Mouse (Mus musculus) intestine, embryonic 15.5 days (tissue): ENCODE data around the gene Pygl. TPM values are rescaled to one million over a fixed set of nuclear protein-coding genes. Genes with fewer than 3 reads are reported as not detected.
"Not testable (repeated sequence)": the region's sequence is repeated elsewhere in the genome, so short reads cannot be mapped to it uniquely, and the experiment has no call there.

Source experiments
- ATAC-seq: fragments of 200-750 bp; cut with Nextera tagmentation; 2 replicates; pipeline ENCODE4 v1.8.0; 2017; ENCODE audit warnings: moderate TSS enrichment, moderate library complexity
- H3K27ac ChIP-seq: fragments of 300-500 bp; sonication (generic); 2 replicates; pipeline ENCODE4 v1.5.1; 2015; ENCODE audit warnings: mild to moderate bottlenecking, inconsistent platforms
- H3K27me3 ChIP-seq: fragments of 300-500 bp; sonication (generic); replicated peaks from 2 replicates; pipeline ENCODE4 v1.6.1; 2015; ENCODE audit warnings: inconsistent platforms
- H3K36me3 ChIP-seq: fragments of 300-500 bp; sonication (generic); 2 replicates; pipeline ENCODE4 v1.6.1; 2015; ENCODE audit warnings: inconsistent platforms
- H3K4me1 ChIP-seq: fragments of 300-500 bp; sonication (generic); replicated peaks from 2 replicates; pipeline ENCODE4 v1.6.1; 2015; ENCODE audit warnings: inconsistent platforms
- H3K4me2 ChIP-seq: fragments of 300-500 bp; sonication (generic); replicated peaks from 2 replicates; pipeline ENCODE4 v1.6.1; 2015; ENCODE audit warnings: mild to moderate bottlenecking, inconsistent platforms
- H3K4me3 ChIP-seq: fragments of 300-500 bp; sonication (generic); replicated peaks from 2 replicates; pipeline ENCODE4 v1.5.1; 2015; ENCODE audit warnings: inconsistent platforms
- H3K9ac ChIP-seq: fragments of 300-500 bp; sonication (generic); 2 replicates; pipeline ENCODE4 v1.6.1; 2015; ENCODE audit warnings: inconsistent platforms
- H3K9me3 ChIP-seq: fragments of 300-500 bp; sonication (generic); 2 replicates; pipeline ENCODE4 v1.6.1; 2016; ENCODE audit warnings: inconsistent platforms
- WGBS: fragments of 180-500 bp; shearing (Covaris S2); methylation state at CpG from one replicate; pipeline ENCODE4 v1.1.7; 2015; 5-methylcytosine and 5-hydroxymethylcytosine counted together
- polyA plus RNA-seq: library from polyadenylated mRNA; unstranded; fragments of >200 nt; fragmentation: Nextera tagmentation; extraction: Ambion mirVana; gene quantifications from 2 replicates; pipeline ENCODE4 v1.2.1, GENCODE M21; 2015

The Pygl gene
- polyA plus RNA-seq, 1 experiment from 2014 or later, result 24.3 TPM

- Histone ChIP-seq H3K27ac (no peak overlapping the region), H3K4me3 (peak overlapping the region; percentile 25), H3K9ac (peak overlapping the region; percentile 11; the same call in 1 of the 2 replicates), H3K4me2 (peak overlapping the region; percentile 49), H3K27me3 (no peaks in the 10 kb centered on the region), H3K9me3 (no peaks in the 10 kb centered on the region), H3K4me1 (no peaks in the 10 kb centered on the region), H3K36me3 (0 out of 2 replicates have a peak, but pooled peaks cover 3% of the 10 kb centered on the region)
- peak; percentile 31; the same call in 1 of the 2 replicates for ATAC-seq
- 16% methylated on average over 19 of the region's 19 CpGs for WGBS
These were observed 39.0 kb downstream of the Pygl start for GRCm38 (mm10) chr12:70192267-70192727.

- no peak overlapping the region for H3K9ac ChIP-seq
- H3K4me1 ChIP-seq, result no peaks in the 10 kb centered on the region
- no peak overlapping the region for H3K4me2 ChIP-seq
- H3K36me3 ChIP-seq, result no peaks in the 10 kb centered on the region
- no peak for ATAC-seq
- no peaks in the 10 kb centered on the region for H3K27me3 ChIP-seq
- no peaks in the 10 kb centered on the region for H3K9me3 ChIP-seq
- WGBS, result 83% methylated on average over 22 of the region's 22 CpGs
- no peak overlapping the region for H3K4me3 ChIP-seq
- no peak overlapping the region for H3K27ac ChIP-seq
These were observed 47.0 kb downstream of the Pygl start for GRCm38 (mm10) chr12:70184173-70184783.

- H3K4me3 ChIP-seq, H3K27me3 ChIP-seq, ATAC-seq, H3K4me1 ChIP-seq, H3K27ac ChIP-seq, H3K9me3 ChIP-seq, H3K4me2 ChIP-seq, H3K36me3 ChIP-seq, H3K9ac ChIP-seq: not testable (repeated sequence)
- 94% methylated on average over 8 of the region's 8 CpGs for WGBS
These were observed 47.8 kb downstream of the Pygl start for GRCm38 (mm10) chr12:70183507-70183906.

- Histone ChIP-seq H3K27me3 (no peaks in the 10 kb centered on the region), H3K4me2 (no peak overlapping the region), H3K36me3 (no peaks in the 10 kb centered on the region), H3K4me3 (no peak overlapping the region), H3K9me3 (no peaks in the 10 kb centered on the region), H3K4me1 (no peaks in the 10 kb centered on the region), H3K9ac (no peak overlapping the region), H3K27ac (no peak overlapping the region)
- ATAC-seq, result no peak
- WGBS, result 81% methylated on average over 1 of the region's 1 CpGs
These were observed 61.3 kb downstream of the Pygl start for GRCm38 (mm10) chr12:70169969-70170368.

- Histone ChIP-seq H3K27me3 (no peaks in the 10 kb centered on the region), H3K9ac (no peak overlapping the region), H3K4me3 (no peak overlapping the region), H3K27ac (no peak overlapping the region), H3K36me3 (no peaks in the 10 kb centered on the region), H3K9me3 (no peaks in the 10 kb centered on the region), H3K4me1 (no peaks in the 10 kb centered on the region), H3K4me2 (no peak overlapping the region)
- WGBS, result 86% methylated on average over 4 of the region's 4 CpGs
- ATAC-seq, result no peak
These were observed 63.3 kb downstream of the Pygl start for GRCm38 (mm10) chr12:70167950-70168349.

GRCm38 (mm10) chr12:70164741-70165140, 66.5 kb downstream of the Pygl start:
- ATAC-seq, result no peak
- Histone ChIP-seq H3K27ac (no peak overlapping the region), H3K9me3 (no peaks in the 10 kb centered on the region), H3K4me3 (no peak overlapping the region), H3K9ac (no peak overlapping the region), H3K4me1 (no peaks in the 10 kb centered on the region), H3K27me3 (no peaks in the 10 kb centered on the region), H3K36me3 (no peaks in the 10 kb centered on the region), H3K4me2 (no peak overlapping the region)
- WGBS, result 62% methylated on average over 3 of the region's 3 CpGs

- H3K4me3 ChIP-seq, result no peak overlapping the region
- ATAC-seq, result no peak
- no peaks in the 10 kb centered on the region for H3K27me3 ChIP-seq
- H3K36me3 ChIP-seq, result no peaks in the 10 kb centered on the region
- H3K4me2 ChIP-seq, result no peak overlapping the region
- H3K4me1 ChIP-seq, result no peaks in the 10 kb centered on the region
- H3K27ac ChIP-seq, result no peak overlapping the region
- no peaks in the 10 kb centered on the region for H3K9me3 ChIP-seq
- H3K9ac ChIP-seq, result no peak overlapping the region
- WGBS, result 56% methylated on average over 5 of the region's 5 CpGs
These were observed 70.2 kb downstream of the Pygl start for GRCm38 (mm10) chr12:70161057-70161456.

- no peaks in the 10 kb centered on the region for H3K36me3 ChIP-seq
- H3K4me1 ChIP-seq, result no peaks in the 10 kb centered on the region
- H3K27me3 ChIP-seq, result no peaks in the 10 kb centered on the region
- 63% methylated on average over 5 of the region's 5 CpGs for WGBS
- no peak overlapping the region for H3K4me2 ChIP-seq
- no peaks in the 10 kb centered on the region for H3K9me3 ChIP-seq
- H3K4me3 ChIP-seq, result no peak overlapping the region
- ATAC-seq, result no peak
- H3K27ac ChIP-seq, result no peak overlapping the region
- no peak overlapping the region for H3K9ac ChIP-seq
These were observed 73.8 kb downstream of the Pygl start for GRCm38 (mm10) chr12:70157292-70158066.

- Histone ChIP-seq H3K4me3 (no peak overlapping the region), H3K27me3 (no peaks in the 10 kb centered on the region), H3K36me3 (no peaks in the 10 kb centered on the region), H3K4me2 (no peak overlapping the region), H3K4me1 (no peaks in the 10 kb centered on the region), H3K27ac (no peak overlapping the region), H3K9ac (no peak overlapping the region), H3K9me3 (no peaks in the 10 kb centered on the region)
- ATAC-seq, result no peak
- WGBS, result 76% methylated on average over 6 of the region's 6 CpGs
These were observed 75.1 kb downstream of the Pygl start for GRCm38 (mm10) chr12:70156222-70156621.

- Histone ChIP-seq H3K4me1 (peaks cover 2% of the 10 kb centered on the region; the same call in 1 of the 2 replicates), H3K9me3 (no peaks in the 10 kb centered on the region), H3K36me3 (no peaks in the 10 kb centered on the region), H3K4me3 (no peak within 1 kb of the TSS), H3K27ac (no peak within 1 kb of the TSS), H3K4me2 (no peak within 1 kb of the TSS), H3K27me3 (no peaks in the 10 kb centered on the region), H3K9ac (no peak within 1 kb of the TSS)
- WGBS, result 68% methylated on average over 3 of the region's 3 CpGs
- ATAC-seq, result no peak
These were observed 77.4 kb downstream of the Pygl start, which contains the start of gene Abhd12b for GRCm38 (mm10) chr12:70153842-70154241. Abhd12b (plus strand) TSS chr12:70154142.

- Histone ChIP-seq H3K27me3 (no peaks in the 10 kb centered on the region), H3K36me3 (no peaks in the 10 kb centered on the region), H3K4me3 (peak overlapping the region; percentile 27), H3K4me1 (peaks cover 3% of the 10 kb centered on the region; the same call in 1 of the 2 replicates), H3K4me2 (peak overlapping the region; percentile 57), H3K9ac (no peak overlapping the region), H3K27ac (no peak overlapping the region), H3K9me3 (no peaks in the 10 kb centered on the region)
- peak; percentile 52; the same call in 1 of the 2 replicates for ATAC-seq
- WGBS, result 21% methylated on average over 11 of the region's 11 CpGs
These were observed 82.5 kb downstream of the Pygl start for GRCm38 (mm10) chr12:70148631-70149265.

GRCm38 (mm10) chr12:70147986-70148630, 83.2 kb downstream of the Pygl start:
- WGBS, result 7% methylated on average over 13 of the region's 13 CpGs
- H3K9me3 ChIP-seq, result no peaks in the 10 kb centered on the region
- no peak overlapping the region for H3K9ac ChIP-seq
- peak overlapping the region; percentile 27 for H3K4me3 ChIP-seq
- H3K27ac ChIP-seq, result 0 out of 2 replicates have a peak overlapping the region, but pooled peaks have one; percentile 44
- no peaks in the 10 kb centered on the region for H3K27me3 ChIP-seq
- peaks cover 3% of the 10 kb centered on the region; the same call in 1 of the 2 replicates for H3K4me1 ChIP-seq
- H3K4me2 ChIP-seq, result peak overlapping the region; percentile 57
- ATAC-seq, result peak; percentile 32; the same call in 1 of the 2 replicates
- H3K36me3 ChIP-seq, result no peaks in the 10 kb centered on the region
